Mouse (Mus musculus): ENCODE data around the gene Asprv1.

Gene Asprv1

GRCm38 (mm10) chr6:86624074-86625030 is 3.6 kb upstream of the Asprv1 start:
- peak; percentile 60 for DNase-seq

GRCm38 (mm10) chr6:86630141-86630540 is 2.2 kb downstream of the Asprv1 start:
- no peak for DNase-seq

DNA sequence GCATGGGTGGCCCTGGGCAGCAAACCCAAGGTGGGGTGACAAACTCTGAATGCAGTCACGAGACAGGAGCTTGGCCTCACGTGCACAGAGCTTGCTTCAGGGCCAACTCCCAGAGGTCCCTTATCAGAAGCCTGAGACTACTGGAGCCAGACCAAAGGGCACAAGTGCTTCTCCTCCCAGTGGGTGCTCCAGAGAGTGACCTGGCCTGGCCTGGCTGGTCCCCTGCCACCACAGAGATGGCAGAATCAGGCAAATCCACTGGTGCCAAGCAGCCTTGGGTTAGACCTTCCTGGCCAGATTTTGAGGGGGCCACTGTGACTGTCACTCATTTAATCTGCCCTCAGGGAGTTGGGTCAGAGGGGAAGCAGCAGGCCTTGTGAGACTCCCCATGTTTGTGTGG is 8.5 kb downstream of the Asprv1 start:
- DNase-seq = no peak

- DNase-seq = no peak
Observed at GRCm38 (mm10) chr6:86637171-86637835, 9.3 kb downstream of the Asprv1 start.

DNA sequence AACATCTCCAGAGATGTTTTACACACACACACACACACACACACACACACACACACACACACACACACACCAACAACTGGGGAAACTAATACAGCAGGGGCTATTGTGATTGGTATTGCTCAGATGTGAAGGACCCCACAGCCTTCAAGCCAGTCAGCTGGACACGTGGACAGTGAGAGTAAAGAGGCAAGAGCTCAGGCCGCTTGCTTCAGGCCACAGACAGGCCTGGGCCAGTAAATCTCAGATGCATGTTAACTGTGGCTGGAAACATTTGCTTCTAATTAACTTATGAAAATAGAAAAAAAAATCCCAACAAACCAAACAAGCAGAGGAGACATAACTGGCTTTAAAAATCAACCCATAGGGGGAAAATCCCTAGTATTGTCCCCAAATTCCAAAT is 9.9 kb downstream of the Asprv1 start:
- DNase-seq = no peak

GRCm38 (mm10) chr6:86638434-86638833 is 10.5 kb downstream of the Asprv1 start:
- no peak for DNase-seq

- DNase-seq = no peak
Observed at GRCm38 (mm10) chr6:86639180-86640160, 11.5 kb downstream of the Asprv1 start.

DNA sequence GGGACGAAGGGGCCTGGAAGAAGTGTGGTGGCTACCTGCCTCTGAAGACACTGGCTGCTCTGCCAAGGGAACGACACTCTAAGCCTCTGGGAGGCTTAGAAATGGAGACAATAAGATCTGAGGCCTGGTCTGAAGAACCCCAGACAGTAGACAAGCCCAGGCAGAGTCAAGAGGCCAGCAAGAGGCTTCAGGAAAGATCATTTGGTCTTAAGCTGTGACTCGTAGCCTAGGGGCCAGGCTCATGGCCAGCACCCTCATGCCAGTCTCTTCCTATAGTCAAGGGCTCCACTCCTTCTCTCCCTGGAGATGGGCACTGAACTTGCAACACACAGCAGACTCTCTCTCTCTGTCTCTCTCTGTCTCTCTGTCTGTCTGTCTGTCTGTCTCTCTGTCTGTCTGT is 12.2 kb downstream of the Asprv1 start:
- no peak for DNase-seq

- DNase-seq = no peak
Observed at GRCm38 (mm10) chr6:86640776-86641175, 12.8 kb downstream of the Asprv1 start.

DNA sequence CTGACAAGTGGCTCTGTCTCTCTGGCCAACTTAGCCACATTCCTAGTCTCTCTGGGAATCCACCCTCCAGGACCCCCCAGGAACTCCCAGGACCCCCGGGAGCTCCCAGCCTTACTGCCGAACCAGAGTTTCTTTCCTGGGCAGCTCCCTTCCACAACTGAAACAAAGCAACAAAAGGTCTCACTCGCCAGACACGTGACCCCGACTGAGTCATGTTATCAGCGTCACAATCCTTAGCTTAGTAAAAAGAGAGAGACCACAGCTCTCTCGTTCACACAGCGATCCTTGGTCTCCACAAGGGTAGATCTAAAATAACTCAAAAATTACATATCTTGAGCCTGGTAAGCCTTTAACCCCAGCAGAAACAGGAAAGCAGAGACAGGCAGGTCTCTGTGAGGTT is 13.8 kb downstream of the Asprv1 start:
- no peak for DNase-seq

DNA sequence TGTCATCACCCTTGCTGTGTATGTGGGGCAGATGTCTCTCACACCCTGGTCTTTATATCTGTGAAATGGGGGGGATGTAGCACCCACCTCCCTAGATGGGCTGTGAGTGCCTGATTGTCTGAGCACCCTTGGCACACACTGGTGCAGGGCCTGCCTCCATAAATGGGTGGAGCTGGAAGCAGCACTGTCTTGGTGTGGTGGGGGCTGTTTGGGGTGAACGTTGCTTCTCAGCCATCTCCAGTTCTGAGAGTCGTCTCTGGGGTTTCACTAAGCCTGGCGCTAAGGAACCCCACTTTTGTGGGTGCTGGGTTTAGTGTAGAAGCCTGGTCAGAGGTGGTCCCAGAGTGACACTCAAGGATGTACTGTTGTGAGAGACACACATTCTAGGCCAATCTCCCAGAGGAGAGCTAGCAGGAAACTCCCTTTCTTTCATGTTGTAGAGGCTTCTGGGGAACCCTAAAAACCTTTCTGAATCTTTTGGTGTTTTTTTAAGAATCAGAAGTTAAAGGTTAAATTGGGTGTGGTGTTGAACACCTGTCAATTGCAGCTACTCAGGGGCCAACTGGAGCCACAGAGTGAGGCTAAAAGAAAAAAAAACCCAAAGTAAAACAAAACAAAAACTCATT is 16.9 kb downstream of the Asprv1 start:
- no peak for DNase-seq

GRCm38 (mm10) chr6:86645551-86645950 is 17.6 kb downstream of the Asprv1 start:
- no peak for DNase-seq

- DNase-seq = no peak
Observed at GRCm38 (mm10) chr6:86646143-86646542, 18.2 kb downstream of the Asprv1 start.

DNA sequence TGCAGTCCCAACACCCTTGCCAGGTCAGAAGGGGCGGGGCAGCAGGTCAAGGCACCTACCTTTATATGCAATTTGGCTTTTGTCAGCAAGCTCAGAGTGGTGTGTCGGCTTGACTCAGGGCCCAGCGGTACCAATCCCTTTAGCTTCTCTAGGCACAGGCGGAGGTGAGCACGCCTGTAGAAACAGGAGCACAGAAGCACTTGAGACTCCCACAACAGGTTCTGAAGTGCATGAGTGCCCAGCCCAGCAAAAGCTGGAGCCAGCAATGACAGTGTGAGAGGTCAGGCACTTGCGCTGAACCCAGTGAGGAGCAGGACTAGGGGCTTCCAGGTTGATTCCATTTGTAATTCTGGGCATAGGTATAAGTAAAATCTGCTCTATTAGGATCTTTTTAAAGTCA is 25.1 kb downstream of the Asprv1 start:
- DNase-seq = no peak

GRCm38 (mm10) chr6:86654270-86654916 is 26.4 kb downstream of the Asprv1 start:
- DNase-seq = no peak

- DNase-seq = no peak
Observed at GRCm38 (mm10) chr6:86658501-86658900, 30.5 kb downstream of the Asprv1 start.

GRCm38 (mm10) chr6:86660161-86660877 is 32.4 kb downstream of the Asprv1 start:
- DNase-seq = no peak

DNA sequence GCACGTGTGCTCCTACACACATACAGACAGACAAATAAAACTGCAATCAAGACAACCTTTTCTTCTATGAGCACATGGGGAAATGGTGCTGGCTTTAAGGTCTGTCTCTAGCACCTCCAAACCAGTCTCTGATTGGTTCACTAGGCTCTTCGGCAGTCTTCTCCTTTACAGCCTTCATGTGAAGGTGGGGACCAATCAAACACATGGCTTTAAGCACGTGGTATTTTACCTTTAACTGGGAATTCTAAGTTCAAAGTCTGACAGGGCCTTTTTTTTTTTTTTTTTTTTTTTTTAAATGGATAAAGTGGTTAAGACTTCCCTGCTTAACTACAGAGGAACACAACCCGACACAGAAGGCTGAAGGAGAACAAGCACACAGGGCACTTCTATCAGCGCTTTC is 37.1 kb downstream of the Asprv1 start:
- no peak for DNase-seq

- no peak for DNase-seq
Observed at GRCm38 (mm10) chr6:86665560-86666307, 37.8 kb downstream of the Asprv1 start.

DNA sequence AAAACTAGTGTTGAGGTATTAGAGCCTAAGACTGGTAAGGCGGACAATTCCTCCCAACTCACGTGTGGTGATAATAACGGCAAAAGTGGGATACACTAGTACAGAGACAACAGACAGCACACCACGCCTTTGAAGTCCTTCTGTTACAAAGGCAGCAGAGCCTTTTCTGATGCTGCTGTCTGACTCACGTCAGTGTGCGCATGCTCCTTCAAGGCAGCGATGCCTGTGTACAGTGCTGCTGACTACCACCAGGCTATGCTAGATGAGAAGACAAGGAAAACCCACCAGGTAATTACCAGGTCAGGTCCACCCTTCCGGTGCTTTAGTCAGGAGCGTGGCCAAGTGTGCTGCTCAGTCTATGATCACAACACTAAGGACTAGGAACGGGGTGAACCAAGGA is 39.1 kb downstream of the Asprv1 start:
- DNase-seq = peak; percentile 22
